Mouse (Mus musculus): ENCODE results near the gene Slc1a3. TPM values are rescaled to one million over a fixed set of nuclear protein-coding genes. Genes with fewer than 3 reads are reported as not detected.
A peak's percentile ranks its signal among the peaks of the same experiment; 100 is the strongest.
"Not testable (repeated sequence)": the region's sequence is repeated elsewhere in the genome, so short reads cannot be mapped to it uniquely, and the experiment has no call there.

Slc1a3 gene
- total RNA-seq, 2 experiments from 2014 or later = 377 to 379 TPM

DNA sequence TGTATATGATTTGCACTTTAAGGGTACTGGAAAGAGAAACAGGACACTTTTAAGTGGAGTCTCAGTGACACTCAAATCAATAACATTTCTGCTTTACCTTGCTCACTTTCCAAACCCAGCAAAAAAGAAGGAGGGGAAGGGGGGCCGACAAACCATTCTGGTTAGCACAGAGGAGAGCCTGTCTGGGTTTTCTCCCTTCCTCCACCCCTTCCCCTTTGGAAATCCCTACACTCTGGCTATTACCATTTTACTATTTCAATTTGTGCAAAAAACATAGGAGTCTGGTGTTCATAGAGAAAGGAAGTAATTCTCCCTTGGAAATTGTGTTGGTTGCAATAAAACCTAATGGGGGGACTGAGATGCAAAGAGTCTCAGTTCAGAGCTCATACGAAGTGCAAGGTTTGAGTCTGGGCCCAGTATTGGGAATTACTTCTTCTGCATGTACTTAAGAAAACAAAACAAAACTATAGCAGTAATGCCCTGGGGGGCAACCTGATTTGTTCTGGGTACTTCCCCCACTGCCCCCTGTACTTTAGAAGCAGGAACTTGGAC, 1.9 kb upstream of the Slc1a3 start:
- no peak for DNase-seq (ENCODE audit: low spot score in 2 of 2)
- intact Hi-C loops (cut with DNase I) = no loop called here

DNA sequence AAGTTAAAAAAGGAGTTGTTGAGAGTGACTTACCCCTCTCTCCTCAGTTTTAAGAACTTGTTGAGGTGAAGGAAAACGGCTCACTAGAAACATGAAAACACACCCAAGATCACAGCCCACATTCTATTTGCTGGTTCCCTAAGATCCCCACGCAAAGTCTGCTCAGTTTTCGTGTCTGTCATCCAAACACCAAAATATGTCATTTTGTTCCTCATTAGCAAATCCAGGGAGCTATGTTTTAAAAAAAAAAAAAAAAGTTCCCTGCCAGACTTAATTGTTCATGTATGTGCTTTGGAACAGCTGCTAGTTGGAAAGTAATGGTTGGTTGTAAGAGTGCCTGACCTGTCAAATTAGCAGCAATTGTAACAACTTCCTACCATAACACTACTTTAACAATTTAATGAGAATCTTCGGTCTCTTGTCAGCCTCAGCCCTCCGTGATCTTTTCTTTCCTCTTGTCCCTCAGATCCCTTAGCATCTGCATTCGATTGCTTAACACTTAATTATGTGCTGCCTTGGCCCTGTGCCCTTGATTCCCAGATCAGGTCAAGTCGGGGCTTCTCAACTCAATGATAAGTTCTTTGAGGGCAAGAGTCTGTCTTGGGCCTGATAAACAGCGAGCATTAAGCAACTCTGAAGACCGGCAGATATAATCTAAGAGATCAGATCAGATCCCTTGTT, 1.2 kb upstream of the Slc1a3 start:
- no peak for DNase-seq (ENCODE audit: low spot score in 2 of 2)

DNA sequence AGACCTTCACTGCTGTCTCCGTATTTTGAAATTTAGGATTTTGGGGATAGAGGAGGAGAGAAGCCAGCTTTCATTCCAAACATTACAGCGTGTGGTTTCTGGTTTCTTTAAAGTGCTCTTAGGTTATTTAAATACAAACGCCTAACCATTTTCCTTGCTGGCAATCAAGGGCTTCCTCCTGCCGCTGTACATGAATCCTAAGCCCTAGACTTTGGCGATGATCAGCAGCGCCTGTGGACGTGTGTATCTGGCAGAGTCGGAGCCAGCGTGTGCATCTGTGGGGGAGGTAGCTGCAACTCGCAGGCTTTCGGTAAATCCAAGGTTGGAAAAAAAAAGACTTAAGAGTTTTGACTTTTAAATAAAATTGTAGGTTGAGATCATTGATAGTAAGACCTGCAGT, 986 bp downstream of the Slc1a3 start:
- DNase-seq (ENCODE audit: low spot score in 2 of 2) = peak in 1 of 2 experiments; percentile 29
- intact Hi-C loops (cut with DNase I) = loop anchor here (5.0 kb wide), 4 partner anchors 47 to 173 kb away; no protein-coding TSS in a partner anchor

More for the DNA sequence above, 1.2 kb upstream of the Slc1a3 start:
- intact Hi-C loops (cut with DNase I) = no loop called here

DNA sequence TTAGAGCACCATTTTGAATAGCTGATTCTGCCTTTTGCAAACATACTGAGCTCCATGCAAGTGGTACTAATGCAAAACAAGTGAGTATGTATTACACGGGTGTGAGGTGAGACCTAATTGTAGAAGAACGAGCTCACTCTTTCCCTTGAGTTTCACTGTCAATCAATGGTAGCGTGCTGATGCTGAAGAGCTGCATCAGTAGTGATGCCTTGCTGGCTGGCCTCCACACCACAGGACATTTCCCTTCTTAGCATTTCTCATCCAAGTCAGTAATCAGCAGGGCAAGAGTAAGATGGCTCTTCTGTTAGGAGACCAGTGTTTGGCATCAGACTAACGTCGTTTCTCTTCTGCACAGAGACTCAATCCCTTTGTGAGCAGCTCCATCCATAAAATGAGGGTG, 4.0 kb downstream of the Slc1a3 start:
- intact Hi-C loops (cut with DNase I) = loop anchor here (5.0 kb wide), 4 partner anchors 44 to 176 kb away; no protein-coding TSS in a partner anchor
- no peak for DNase-seq (ENCODE audit: low spot score in 2 of 2)

DNA sequence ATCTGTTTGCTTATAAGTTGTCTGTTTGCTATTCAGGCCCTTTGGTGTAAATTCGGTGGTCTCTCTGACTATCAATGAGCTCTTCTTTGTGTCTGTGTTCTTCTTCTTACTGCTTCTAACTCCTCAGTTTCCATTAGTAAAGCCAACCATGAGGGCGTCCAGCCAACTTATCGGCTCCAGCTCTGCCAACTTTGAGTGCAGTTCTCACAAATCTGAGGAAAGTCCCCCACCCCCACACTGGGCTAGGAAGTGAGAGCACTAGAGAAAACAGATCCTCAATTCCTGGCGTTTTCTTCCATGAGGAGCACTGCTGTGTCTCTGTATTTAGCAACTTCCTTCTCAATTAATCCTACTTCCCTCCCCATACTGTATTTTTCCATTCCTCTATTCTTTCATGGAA, 4.4 kb downstream of the Slc1a3 start:
- DNase-seq (ENCODE audit: low spot score in 2 of 2) = peak; percentile 28 to 71
- intact Hi-C loops (cut with DNase I) = loop anchor here (5.0 kb wide), 4 partner anchors 44 to 176 kb away; no protein-coding TSS in a partner anchor

DNA sequence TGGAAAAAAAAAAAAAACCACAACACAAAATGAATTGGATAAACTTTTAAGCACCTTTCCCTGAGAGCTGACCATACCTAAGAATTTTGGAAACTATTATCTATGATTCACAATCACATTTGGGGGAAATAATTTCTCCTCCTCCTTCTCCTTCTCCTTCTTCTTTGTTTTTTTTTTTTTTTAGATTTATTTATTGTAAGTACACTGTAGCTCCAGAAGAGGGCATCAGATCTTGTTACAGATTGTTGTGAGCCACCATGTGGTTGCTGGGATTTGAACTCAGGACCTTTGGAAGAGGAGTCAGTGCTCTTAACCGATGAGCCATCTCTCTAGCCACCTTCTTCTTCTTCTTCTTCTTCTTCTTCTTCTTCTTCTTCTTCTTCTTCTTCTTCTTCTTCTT, 5.0 kb downstream of the Slc1a3 start:
- not testable (repeated sequence) for DNase-seq (ENCODE audit: low spot score in 2 of 2)
- intact Hi-C loops (cut with DNase I) = loop anchor here (5.0 kb wide), 4 partner anchors 43 to 177 kb away; no protein-coding TSS in a partner anchor

DNA sequence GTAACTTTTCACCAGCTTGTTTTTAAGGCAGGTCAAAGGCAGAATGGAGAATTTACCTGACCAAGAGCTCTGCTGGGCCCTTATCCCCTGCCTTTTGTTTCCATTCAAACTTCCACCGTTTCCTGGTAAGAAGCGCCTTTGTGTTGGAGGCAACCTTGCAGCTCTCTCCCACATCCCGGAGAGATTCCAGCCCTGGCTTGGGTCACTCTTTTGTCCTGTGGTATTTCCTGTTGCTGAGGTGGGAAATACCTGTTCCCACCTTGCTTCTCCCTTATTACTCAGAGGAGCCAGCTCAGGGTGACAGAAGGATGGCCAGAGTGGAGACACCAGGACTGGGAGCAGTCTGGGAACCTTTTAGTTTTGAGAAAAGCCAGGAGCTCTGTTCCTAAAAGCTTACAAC, 12.6 kb downstream of the Slc1a3 start:
- intact Hi-C loops (cut with DNase I) = no loop called here
- DNase-seq (ENCODE audit: low spot score in 2 of 2) = no peak

DNA sequence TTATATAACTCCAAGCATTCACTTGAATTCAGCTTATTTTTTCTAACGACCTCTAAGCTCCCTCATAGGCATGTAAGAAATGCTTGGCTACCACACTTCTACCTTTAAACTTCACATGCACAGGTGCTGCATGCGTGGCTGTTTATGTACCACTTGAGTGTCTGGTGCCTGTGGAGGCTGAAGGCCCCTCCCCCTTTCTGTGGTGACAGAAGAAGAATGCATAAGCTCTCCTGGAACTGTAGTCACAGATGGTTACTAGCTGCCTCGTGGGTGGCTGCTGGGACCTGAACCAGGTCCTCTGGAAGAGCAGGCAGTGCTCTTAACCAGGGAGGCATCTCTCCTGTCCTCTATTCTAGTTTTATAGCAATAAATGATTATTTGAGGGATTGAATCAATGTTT, 13.1 kb downstream of the Slc1a3 start:
- intact Hi-C loops (cut with DNase I) = no loop called here
- DNase-seq (ENCODE audit: low spot score in 2 of 2) = no peak

DNA sequence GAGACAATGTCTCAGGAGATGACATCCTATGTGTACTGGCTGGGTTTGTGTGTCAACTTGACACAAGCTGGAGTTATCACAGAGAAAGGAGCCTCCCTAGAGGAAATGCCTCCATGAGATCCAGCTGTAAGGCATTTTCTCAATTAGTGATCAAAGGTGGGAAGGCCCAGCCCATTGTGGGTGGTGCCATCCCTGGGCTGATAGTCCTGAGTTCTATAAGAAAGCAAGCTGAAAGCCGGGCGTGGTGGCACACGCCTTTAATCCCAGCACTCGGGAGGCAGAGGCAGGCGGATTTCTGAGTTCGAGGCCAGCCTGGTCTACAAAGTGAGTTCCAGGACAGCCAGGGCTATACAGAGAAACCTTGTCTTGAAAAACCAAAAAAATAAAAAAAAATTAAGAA, 20.4 kb downstream of the Slc1a3 start:
- intact Hi-C loops (cut with DNase I); DNase-seq (ENCODE audit: low spot score in 2 of 2): not testable (repeated sequence)

DNA sequence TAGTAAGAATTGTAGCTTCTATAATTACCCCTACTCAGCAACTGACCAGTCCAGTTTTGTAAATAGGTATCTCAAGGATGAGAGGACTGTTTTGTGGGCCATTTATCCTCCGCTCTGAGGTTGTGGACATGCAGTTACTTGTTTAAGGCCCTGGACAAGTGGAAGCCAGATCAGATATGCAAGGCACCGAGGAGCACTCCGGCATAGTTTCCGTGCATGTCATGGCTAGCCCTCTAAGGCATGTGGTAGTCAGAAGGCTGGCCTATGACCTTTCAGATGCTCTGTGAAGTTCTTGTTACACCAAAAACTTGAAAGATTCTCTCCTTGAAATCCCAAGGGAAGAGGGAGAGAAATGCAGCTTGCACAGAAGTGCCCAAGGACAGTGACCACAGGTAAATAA, 23.7 kb downstream of the Slc1a3 start:
- intact Hi-C loops (cut with DNase I) = loop anchor here (5.0 kb wide), 1 partner anchor 40 kb away; no protein-coding TSS in a partner anchor
- no peak for DNase-seq (ENCODE audit: low spot score in 2 of 2)

DNA sequence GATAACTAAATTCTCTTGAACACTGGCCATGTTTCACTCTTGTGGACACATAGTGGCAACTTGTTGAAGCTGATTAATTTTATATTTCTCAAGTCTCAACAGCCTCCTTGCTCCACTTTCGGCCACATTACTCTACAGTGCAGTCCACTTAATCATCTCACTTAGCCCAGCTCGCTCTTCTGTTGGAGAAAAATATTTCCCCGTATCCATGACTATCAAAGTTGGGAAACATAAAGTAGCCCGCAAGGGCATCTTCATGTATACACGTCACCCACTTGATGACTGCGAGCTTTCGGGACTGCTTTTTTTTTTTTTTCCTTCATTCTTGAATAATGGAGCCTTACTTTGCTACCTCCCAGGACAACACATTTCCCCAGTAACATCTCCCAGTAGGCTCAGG, 25.1 kb downstream of the Slc1a3 start:
- DNase-seq (ENCODE audit: low spot score in 2 of 2) = no peak
- intact Hi-C loops (cut with DNase I) = loop anchor here (5.0 kb wide), 1 partner anchor 38 kb away; no protein-coding TSS in a partner anchor

DNA sequence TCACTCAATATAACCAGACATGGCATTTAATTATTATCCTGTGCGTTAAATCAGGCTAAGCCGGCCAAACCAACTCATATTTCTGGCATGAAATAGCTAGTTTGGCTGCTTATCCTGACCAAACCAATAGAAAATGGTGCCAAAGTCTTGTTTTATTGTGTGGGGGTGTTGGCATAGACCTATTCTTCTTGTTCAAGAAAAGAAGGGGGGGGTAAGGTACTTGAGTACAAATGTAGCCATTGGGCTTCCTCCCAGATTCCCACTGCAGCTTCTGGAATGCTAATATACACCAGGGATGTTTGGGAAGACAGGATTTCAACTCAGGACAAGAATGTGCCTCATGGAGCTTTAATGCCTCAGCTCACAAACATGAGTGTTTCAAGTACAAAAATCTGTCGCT, 26.3 kb downstream of the Slc1a3 start:
- DNase-seq (ENCODE audit: low spot score in 2 of 2) = no peak
- intact Hi-C loops (cut with DNase I) = no loop called here

DNA sequence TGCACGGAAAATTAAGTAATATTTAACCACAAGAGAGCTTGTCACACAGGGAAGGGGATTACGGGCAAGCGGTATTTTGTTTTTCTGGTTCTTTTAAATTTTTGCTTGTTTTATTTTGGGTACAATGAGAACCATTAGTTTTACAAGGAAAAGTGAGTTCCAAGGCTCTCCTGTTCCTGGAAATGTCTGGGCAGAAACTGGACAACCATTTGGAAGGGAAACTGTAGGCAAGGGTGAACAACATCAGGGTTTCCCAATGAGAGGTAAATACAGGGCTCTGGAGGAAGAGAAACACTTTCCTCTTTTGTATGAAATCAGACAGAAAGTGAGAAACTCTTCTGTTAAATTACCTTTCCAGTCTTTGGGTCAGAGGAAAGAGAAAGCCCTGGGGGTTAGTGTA, 27.7 kb downstream of the Slc1a3 start:
- intact Hi-C loops (cut with DNase I) = no loop called here
- no peak for DNase-seq (ENCODE audit: low spot score in 2 of 2)

DNA sequence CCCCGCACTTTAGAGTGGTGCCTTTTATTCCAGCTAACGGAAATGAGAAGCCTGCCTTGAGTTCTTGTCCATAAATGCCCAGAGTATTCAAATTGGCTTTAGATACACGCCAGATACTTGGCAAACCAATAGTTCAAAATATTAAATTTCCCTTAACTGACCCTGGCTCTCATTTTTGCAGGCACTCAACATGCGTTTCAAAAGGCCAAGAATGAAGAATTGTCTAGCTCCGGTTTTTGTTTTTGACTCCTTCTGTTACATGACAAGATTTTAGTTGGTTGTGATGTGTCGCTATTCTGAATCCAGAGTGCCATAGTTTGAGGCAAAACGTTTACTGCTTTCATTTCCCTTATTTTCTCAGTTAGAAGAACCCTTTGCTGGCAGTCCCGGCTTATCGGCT, 28.1 kb downstream of the Slc1a3 start:
- no peak for DNase-seq (ENCODE audit: low spot score in 2 of 2)
- intact Hi-C loops (cut with DNase I) = no loop called here

DNA sequence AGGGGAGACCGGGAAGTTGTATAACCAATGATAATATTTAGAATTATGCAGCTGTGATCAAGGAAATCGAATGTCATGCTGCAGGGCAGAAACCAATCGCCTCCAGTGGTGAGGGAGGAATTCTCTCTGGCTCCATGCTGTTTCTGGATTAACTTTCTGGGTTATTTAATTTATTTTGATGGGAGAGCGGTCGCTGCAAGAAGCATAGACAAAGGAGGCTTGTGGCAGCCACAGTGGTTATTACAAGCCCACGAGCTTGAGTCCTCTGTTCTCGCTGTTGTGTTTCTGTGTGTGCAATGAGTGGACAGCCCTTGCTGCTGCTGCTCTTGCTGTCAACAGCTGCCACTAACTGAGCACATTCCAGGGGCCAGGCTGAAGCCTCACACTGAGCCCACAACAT, 28.6 kb downstream of the Slc1a3 start:
- intact Hi-C loops (cut with DNase I) = no loop called here
- DNase-seq (ENCODE audit: low spot score in 2 of 2) = no peak

DNA sequence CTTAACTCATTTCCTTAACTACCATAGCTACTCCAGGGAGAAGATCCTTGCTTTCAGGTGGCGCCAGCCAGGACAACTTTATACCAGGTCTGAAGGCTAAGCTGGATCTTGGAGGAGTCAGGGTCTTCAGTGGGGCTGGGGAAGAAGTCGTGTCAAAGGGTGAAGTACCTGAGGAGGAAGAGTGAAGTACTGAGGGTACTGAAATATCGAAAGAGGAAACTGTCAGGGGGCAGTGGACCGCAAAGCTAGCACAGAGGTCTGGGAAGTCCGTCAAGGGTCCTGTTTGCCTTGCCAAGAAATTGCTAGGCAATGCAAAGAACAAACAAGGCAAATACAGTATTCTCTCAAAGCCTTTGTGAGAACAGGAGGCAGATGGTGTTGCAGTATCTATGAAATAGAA, 29.6 kb downstream of the Slc1a3 start:
- intact Hi-C loops (cut with DNase I) = no loop called here
- no peak for DNase-seq (ENCODE audit: low spot score in 2 of 2)

DNA sequence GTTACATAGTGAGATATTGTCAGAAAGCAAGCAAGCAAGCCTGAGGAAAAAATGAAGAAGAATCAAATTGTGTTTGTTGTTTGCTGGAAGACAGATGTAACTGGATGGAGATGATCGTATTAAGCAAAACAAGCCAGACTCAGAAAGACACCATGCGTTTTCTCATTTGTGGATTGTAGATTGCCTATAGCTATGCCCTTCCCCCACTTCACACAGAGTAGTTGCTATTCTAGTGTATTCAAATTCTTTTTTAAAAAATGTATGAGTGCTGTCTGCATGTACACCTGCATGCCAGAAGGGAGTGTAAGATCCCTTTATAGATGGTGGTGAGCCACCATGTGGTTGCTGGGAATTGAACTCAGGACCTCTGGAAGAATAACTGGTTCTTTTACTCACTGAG, 33.6 kb downstream of the Slc1a3 start:
- intact Hi-C loops (cut with DNase I) = no loop called here

DNA sequence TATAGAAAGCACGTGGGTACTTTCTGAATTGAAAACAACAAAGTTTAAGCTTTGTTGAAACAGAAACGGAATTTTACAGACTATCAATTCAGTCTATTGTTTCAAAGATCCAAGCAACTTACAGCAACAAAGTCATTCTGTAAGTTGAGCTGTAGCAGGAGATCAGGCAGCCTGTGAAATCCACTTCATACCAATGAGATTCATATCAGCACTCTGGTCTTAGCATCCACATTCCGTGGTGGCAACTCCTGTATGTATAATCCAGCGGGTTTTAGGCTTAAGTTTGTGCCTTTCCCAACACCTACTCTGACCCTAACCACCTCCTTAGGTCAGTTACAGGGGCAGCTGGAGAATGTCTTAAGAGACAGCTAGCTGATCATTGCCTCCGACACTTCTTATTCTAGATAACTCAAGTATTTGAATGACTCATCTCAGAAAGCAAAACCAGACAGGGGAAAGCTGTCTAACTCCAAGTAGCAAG, 34.3 kb downstream of the Slc1a3 start:
- DNase-seq (ENCODE audit: low spot score in 2 of 2) = no peak
- intact Hi-C loops (cut with DNase I) = no loop called here

More for the DNA sequence above, 33.6 kb downstream of the Slc1a3 start:
- DNase-seq (ENCODE audit: low spot score in 2 of 2) = no peak

DNA sequence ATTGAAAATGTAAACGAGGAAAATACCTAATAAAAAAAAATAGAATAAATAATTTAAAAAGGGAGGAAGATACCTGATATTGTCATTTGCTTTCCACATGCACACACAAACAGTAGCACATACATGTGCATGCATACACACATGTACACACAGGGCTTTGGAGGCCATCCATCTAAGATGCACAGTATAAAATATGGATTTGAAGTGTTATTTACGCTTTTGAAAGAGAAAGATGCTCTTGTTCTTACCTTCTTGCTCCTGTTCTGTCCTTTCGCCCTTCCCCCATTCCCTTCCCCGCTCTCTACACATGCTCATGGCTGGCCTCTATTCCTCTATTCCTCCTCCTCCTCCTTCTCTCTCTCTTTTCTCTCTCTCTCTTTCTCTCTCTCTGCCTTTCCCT, 34.9 kb downstream of the Slc1a3 start:
- no peak for DNase-seq (ENCODE audit: low spot score in 2 of 2)
- intact Hi-C loops (cut with DNase I) = no loop called here

DNA sequence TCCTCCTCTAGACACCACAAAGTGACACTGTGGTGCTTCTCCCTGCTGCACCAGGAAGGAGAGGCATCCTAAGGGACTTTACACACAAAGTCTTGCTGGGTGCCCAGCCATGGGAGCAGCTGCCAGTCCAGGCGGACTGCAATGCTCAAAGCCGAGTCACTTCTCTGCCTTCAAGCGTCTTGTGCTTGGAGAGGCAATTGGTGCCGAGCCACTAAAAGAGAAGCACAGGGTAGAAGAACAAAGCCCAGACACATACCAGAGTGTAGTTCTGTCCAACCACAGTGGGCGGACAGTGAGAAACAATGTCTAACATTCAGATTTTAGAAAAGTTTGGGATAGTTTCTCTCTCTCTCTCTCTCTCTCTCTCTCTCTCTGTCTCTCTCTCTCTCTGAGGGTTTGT, 38.0 kb downstream of the Slc1a3 start:
- DNase-seq (ENCODE audit: low spot score in 2 of 2) = no peak
- intact Hi-C loops (cut with DNase I) = no loop called here
